In genomic region chr13:16668652-16669051, GRCm38 (mm10) we compare ENCODE assay signal across 19 mouse cellular contexts.
"Had no signal": no experiment of that assay in that cellular context is flagged by ENCODE, and none has a peak within 500 bp of the region (broad histone marks: within the 10 kb centered on the region; RNA-seq: fewer than 3 reads in every experiment).

No protein-coding gene starts in this region.

- DNase-seq: liver, postnatal 0 days; lung, adult 2 months; lung, postnatal 14 days; lung, postnatal 36 days; retina, postnatal 1 day; right cerebral cortex, postnatal 25 days; right cerebral cortex, postnatal 4 days; spleen, adult 18-20 months; thymus, adult 18-20 months; thymus, postnatal 14 days; thymus, postnatal 36 days had no signal

- H3K4me2 ChIP-seq: lung, embryonic 15.5 days; midbrain, embryonic 11.5 days; midbrain, embryonic 13.5 days; midbrain, embryonic 15.5 days; neural tube, embryonic 12.5 days had no signal

- H3K4me1 ChIP-seq: lung, embryonic 15.5 days; megakaryocyte, embryonic 14.5 days; midbrain, embryonic 13.5 days; midbrain, embryonic 15.5 days; neural tube, embryonic 12.5 days had no signal

- ATAC-seq: liver, postnatal 0 days; lung, postnatal 0 days; midbrain, embryonic 13.5 days; midbrain, embryonic 15.5 days had no signal

- H3K9me3 ChIP-seq: lung, embryonic 15.5 days; megakaryocyte, embryonic 14.5 days; midbrain, embryonic 13.5 days; midbrain, embryonic 15.5 days; neural tube, embryonic 12.5 days had no signal

- H3K27ac ChIP-seq: lung, embryonic 15.5 days; macrophage; midbrain, embryonic 13.5 days; midbrain, embryonic 15.5 days; neural tube, embryonic 12.5 days had no signal

- H3K9ac ChIP-seq: liver, postnatal 0 days; lung, embryonic 15.5 days; midbrain, embryonic 13.5 days; midbrain, embryonic 15.5 days; neural tube, embryonic 12.5 days had no signal

- H3K27me3 ChIP-seq: lung, embryonic 15.5 days; megakaryocyte, embryonic 14.5 days; midbrain, embryonic 13.5 days; midbrain, embryonic 15.5 days; neural tube, embryonic 12.5 days had no signal

- H3K4me3 ChIP-seq: lung, embryonic 15.5 days; megakaryocyte, embryonic 14.5 days; midbrain, embryonic 13.5 days; midbrain, embryonic 15.5 days; neural tube, embryonic 12.5 days had no signal

- H3K36me3 ChIP-seq: lung, embryonic 15.5 days; midbrain, embryonic 13.5 days; midbrain, embryonic 15.5 days; neural tube, embryonic 12.5 days had no signal
